ENCODE assay signal across 14 mouse cellular contexts in genomic region chr7:129049726-129050125, GRCm38 (mm10).
DNase-seq lines count a peak whose midpoint lies in the region; ATAC-seq and TF ChIP-seq lines count a peak whose summit lies in the region.
"Had no signal": no experiment of that assay in that cellular context is flagged by ENCODE, and none has a peak within 500 bp of the region (broad histone marks: within the 10 kb centered on the region; RNA-seq: fewer than 3 reads in every experiment).

No protein-coding gene starts in this region.

- TF ChIP-seq CTCF in intestine, postnatal 0 days (IDR thresholded peaks at IDR 0.05; ENCODE audit: low read depth), result no peak

- no peak for ATAC-seq in intestine, postnatal 0 days
- ATAC-seq: liver, postnatal 0 days; Patski had no signal

- no peaks in the 10 kb centered on the region for H3K36me3 ChIP-seq in intestine, postnatal 0 days (ENCODE audit: control insufficient read depth, insufficient read depth)
- H3K36me3 ChIP-seq: forebrain, embryonic 10.5 days; neural tube, embryonic 15.5 days had no signal

- no peak overlapping the region for H3K9ac ChIP-seq in intestine, postnatal 0 days (ENCODE audit: low read depth, low read length)
- H3K9ac ChIP-seq: liver, postnatal 0 days; neural tube, embryonic 15.5 days had no signal

- H3K4me2 ChIP-seq in intestine, postnatal 0 days (replicated peaks; ENCODE audit: low read depth), result no peak overlapping the region
- H3K4me2 ChIP-seq: neural tube, embryonic 15.5 days had no signal

- no peaks in the 10 kb centered on the region for H3K9me3 ChIP-seq in intestine, postnatal 0 days (ENCODE audit: control insufficient read depth)
- H3K9me3 ChIP-seq: forebrain, embryonic 10.5 days; neural tube, embryonic 15.5 days had no signal

- DNase-seq in kidney, postnatal 10 days, result peak; percentile 18
- DNase-seq in kidney, postnatal 36 days, result no peak
- peak; percentile 9 for DNase-seq in layer of hippocampus, adult 11-12 months (ENCODE audit: low spot score)
- peak; percentile 35 for DNase-seq in layer of hippocampus, adult 9-11 months
- DNase-seq in lung, postnatal 36 days, result peak; percentile 26
- DNase-seq in ovary, postnatal 36 days (ENCODE audit: low spot score), result no peak
- DNase-seq: adrenal gland, postnatal 14 days; cerebellum, adult 11 months; kidney, adult 11 months; liver, postnatal 0 days had no signal

- H3K4me3 ChIP-seq in intestine, postnatal 0 days (ENCODE audit: low read depth, low read length), result no peak overlapping the region
- H3K4me3 ChIP-seq: forebrain, embryonic 10.5 days; neural tube, embryonic 15.5 days had no signal

- no peaks in the 10 kb centered on the region for H3K27me3 ChIP-seq in intestine, postnatal 0 days (replicated peaks; ENCODE audit: control insufficient read depth, insufficient read depth, low read length)
- H3K27me3 ChIP-seq: neural tube, embryonic 15.5 days; Patski had no signal

- WGBS in intestine, postnatal 0 days, result 66% methylated on average over 4 of the region's 4 CpGs

- H3K4me1 ChIP-seq in intestine, postnatal 0 days (replicated peaks; ENCODE audit: control insufficient read depth, insufficient read depth, low read length), result no peaks in the 10 kb centered on the region
- H3K4me1 ChIP-seq: forebrain, embryonic 10.5 days; neural tube, embryonic 15.5 days had no signal

- H3K27ac ChIP-seq in intestine, postnatal 0 days (ENCODE audit: low read depth, low read length), result no peak overlapping the region
- H3K27ac ChIP-seq: forebrain, embryonic 10.5 days; neural tube, embryonic 15.5 days had no signal

Comparison
In these comparisons a context has a peak if more than half of its experiments do, and no peak if none do; other contexts are left out.
1. DNase-seq: peak in kidney, postnatal 10 days (single experiment), layer of hippocampus, adult 11-12 months (single experiment), layer of hippocampus, adult 9-11 months (single experiment) and lung, postnatal 36 days (single experiment); none in kidney, postnatal 36 days (0 of 2) and ovary, postnatal 36 days (single experiment).